Mouse (Mus musculus) retina, postnatal 7 days (tissue): ENCODE measurements around the gene Cic.
"Not testable (repeated sequence)": the region's sequence is repeated elsewhere in the genome, so short reads cannot be mapped to it uniquely, and the experiment has no call there.

Experiments used
- DNase-seq: peaks from one replicate; pipeline ENCODE4 v3.0.0-alpha.2; 2012; ENCODE audit warnings: low read depth, low spot score

The Cic gene

DNA sequence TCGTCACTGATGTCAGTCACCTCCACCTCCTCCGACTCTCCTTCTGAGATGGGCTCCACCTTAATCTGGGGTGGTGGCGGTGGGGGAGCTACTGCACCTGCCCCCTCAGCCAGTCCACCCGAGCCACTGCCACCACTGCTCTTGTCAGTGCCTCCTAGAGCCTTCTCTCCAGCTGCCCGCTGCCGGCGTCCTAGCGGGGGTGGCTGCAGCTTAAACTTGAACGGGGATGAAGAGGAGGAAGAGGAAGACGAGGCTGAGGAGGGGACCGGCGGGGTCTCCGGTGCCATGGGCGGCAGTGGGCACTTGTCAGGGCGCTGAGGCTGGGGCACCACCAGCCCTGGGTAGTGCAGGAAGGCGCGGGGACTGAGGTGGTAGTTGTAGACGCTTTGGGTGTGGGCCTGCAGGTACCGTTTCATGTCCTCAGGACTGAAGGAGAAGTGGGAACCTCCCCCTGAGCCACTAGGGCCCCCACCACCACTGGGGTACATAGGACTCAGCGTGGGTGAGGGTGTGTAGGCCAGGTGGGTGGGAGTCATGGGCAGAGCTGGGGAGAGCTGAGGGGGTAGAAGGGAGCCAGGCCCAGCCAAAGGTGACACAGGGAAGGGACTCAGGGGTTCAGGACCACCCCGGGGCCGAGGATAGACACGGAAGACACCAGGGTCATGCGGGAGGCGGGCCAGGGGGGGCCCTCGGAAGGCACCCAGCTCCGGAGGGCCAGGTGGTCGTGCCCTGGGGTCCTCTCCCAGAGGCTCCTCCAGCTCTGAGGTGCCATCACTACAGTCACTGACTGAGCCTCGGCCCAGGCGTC lies 22.7 kb upstream of the Cic start:
- no peak for DNase-seq

DNA sequence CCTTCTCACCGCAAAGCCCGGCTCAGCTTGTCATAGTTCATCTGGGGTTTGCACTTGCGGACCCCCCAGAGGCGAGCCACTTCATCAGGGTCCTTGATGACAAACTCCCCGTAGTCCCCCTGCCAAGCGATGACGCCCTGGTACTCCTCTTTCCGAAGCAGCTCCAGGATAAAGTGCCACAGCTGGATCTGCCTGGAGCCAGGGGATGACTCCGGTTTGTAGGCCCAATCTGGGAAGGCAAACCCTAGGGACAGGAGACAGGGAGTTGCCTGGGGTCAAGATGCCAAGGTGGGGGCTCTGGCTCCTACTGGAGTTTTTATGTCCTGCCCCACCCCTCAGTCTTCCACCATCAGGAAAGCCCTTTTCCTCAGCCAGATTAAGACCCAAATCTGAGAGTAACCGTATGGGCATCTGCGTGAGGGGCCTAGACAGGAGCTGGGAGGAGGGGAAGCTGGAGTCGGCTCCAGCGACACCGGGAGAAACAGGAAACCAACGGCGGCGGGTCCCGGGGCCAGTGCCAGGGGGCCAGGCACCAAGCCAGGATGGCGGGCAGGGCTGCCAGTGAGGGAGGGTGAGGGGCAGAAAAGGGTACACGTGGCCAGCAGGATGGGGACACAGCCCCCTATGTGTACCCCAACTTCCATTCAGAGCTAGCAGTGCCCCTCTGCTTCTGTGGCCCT lies 21.3 kb upstream of the Cic start:
- DNase-seq, result no peak

DNA sequence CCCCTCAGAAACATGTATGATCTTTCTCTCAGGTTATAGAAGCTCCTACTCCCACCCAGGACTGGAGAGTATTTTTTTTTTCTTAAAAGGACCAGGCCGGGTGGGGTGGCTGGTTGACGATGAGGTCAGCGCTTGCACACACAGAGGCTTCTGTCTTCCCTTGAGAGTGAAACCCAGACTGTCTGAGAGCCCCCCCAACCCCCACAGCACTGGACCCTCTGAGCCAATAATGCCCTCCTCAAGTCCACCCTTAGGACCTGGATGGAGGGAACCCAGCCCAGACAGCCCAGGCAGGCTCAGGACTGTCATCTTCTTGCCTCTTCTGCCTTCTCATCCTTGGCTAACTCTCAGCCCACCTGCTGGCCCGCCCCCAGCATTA lies 20.8 kb upstream of the Cic start:
- DNase-seq, result no peak

DNA sequence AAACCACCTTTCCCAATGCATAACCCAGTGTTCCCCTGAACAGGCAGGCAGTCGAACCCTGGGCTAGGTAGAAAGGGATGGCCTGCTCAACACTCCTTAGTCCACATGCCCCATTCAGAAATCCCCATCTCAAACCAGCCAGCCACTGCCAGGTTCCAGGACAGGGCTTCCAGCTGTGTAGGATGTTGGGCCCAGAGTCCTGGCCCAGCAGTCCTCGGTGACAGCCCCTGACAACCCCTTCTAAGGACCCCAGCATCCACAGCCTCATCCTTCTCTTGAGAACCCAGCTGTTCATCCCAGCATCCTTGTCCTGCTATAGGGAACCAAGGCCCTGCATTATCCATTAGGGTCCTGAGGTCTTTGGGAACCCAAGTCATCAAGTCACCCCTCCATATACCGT lies 20.0 kb upstream of the Cic start:
- DNase-seq, result no peak

DNA sequence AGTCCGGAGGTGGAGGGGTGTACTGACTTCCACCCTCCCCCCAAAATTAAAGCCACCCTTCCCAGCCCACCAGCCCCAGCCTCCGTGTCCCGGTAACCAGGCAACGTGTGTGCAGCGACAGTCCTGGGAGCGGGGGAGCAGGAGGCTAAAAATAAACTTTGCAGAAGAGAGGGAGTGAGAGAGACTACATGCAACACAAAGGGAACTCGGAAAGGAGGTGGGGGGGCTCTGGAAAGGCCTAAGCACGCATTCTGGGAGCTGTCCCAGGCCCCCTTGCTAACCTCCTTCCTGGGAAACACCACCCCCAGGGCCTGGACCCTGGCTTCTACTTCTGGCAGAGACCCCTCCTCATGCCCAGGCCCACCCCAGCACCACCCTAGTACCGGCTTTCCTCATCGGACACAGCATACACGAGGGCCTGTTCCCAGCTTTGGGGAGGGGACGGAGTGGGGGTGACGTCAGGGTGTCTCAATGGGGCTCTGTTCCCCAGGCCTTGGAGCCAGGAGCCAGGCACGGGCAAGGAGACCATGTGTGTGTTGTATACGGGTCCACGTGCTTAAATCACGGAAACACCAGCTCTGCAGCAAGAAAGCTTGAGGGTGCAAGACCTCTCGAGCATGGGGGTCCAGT lies 19.4 kb upstream of the Cic start:
- no peak for DNase-seq

DNA sequence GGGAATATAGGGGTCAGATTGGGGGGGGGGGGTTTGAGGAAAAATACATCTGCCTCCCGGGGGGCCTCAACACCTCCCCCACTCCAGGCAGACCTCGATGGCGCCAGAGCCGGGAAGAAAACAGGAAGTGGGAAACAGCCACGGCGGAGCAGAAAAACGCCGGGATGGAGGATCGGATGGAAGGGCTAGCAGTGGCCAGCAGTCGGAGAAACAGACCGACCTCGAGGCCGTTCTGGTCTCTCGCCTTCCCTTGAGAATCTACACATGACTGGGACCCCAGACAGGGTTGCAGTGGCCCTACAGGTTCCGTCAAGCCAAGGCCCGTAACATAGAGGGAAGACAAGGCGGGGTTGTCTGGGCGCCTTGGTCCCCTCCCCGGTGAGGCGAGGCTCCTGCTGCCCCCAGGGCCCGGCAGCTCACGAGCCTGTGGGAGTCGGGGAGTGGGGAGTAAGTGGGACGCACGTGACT lies 18.6 kb upstream of the Cic start:
- DNase-seq, result no peak

DNA sequence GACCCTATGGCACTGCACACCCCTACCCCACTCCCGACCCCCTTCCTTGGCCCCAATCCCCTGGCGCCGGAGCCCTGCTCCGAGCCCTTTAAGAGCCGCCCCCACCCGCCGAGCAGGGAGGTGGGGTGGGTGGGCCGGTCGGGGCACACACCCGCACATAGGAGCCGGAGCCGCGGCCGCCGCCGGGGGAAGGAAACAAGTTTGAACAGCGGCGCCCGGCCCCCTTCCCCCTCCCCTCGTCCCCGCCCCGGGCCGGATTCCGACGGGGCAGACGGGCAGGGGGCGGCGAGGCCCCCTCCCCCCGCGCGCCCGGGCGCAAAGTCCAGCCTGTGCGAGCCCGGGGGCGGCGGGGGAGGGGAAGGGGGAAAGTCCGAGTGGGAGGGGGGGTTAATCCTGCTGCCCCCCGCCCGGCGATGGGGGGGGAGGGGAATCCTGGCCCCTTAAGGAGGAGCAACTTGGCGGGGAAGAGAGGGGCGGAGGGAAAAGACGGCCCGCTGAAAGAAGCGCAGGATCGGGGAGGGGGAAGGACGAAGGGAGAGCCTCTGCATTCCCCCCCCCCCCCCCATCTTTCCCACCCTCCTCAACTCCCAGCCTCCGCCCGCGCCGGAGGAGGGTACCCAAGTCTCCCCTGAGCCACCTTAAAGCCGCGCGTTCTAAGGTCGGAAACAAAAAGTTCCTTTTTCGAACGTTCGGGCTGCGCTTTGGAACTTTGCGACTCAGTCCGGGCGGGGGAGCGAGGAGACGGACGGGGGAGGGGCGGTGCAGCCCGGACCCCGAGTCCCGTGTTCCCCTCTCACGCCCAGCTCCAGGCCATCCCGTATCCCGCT lies 18.0 kb upstream of the Cic start:
- peak; percentile 59 for DNase-seq

DNA sequence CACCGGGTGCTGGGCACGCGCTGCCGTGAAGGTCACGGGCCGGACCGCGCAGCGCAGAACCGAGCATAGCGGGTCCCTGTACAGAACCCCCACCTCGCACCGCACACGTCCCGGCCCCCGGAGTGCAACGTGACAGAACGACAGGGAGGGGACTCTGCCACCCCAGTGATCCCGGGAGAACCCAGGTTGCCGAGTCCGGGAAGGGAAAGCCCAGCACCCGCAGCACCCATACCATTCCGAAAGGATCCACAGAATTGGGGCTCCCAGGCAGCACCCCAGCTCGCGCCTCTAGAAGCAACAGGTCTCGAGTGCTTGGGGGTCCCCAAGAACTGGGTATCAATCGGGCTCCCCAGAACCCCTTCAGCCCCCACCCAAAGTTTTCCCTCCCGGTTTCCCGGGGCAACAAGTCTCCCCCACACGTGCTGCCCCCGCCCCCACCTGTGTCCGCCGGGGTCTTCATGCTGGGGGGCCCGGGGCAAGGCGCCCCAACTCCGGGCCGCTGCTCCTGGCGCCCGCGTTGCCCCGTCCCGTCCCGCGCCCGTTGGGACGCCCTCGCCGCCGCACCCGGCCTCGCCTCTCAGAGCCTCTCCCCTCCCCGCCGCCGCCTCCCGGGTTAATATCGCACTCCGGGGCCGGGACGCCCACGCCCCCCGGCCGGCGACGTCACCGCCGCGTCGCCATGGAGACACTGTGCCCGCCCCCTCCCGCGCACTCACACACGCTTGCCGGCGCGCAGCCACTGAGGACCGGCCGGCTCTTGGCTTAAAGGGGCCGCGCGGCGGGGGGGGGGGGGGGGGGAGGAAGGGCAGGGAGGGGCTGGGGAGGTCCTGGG lies 17.1 kb upstream of the Cic start, which contains the start of gene Erf:
Erf (minus strand) TSS at position 621 of the 832 bp plus-strand sequence.
- DNase-seq, result peak; percentile 87

DNA sequence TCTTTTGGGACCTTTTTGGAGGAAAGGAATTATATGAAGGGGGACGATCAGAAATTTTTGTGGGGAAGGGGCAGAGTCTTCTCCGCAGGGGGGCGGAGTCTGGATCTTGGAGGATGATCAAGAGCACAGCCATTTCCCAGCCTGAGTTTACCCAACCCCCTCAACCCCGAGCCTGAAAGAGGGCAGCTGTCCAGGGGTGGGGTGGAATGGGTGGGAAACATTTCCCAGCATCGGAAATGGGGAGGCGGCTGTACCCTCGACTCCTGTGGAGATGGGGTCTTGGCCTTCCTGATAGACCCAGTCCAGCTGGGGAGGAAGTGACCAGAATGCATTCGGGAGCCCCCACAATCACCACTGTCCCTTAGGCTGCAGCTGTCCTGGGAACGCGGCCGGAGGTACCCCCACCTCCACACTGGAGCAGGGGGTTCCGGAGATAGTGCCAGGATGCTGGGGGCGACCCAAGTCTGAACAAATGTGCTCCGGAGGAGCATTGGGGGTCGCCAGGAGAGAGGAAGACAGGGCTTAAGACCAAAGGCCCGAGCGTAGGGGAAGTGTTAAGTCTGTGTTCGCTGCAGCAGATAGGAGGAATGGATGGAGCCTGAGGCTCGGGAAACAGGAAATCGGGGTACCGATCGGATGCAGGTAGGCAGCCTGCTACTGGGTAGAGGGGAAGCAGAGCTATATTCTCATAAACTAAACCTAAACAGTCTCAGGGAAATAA lies 16.3 kb upstream of the Cic start:
- no peak for DNase-seq

DNA sequence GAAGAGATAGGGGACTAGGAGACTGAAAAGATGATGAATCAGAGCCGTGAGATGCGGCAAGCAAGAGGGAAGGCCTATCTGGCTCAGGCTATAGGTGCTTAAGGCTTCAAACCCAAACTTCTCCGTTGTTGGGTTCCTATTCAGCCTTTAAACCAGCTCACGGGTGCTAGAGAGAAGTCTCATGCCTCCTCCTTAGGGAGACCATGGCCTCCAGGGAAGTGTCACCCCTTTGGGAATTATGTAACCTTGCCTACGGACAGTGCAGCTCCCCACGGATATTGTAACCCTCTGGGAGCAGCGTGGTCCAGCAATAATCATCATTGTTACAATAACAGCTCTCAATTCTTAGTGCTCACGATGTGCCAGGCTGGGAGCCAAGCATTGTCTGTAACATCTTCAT lies 15.7 kb upstream of the Cic start:
- DNase-seq, result no peak

DNA sequence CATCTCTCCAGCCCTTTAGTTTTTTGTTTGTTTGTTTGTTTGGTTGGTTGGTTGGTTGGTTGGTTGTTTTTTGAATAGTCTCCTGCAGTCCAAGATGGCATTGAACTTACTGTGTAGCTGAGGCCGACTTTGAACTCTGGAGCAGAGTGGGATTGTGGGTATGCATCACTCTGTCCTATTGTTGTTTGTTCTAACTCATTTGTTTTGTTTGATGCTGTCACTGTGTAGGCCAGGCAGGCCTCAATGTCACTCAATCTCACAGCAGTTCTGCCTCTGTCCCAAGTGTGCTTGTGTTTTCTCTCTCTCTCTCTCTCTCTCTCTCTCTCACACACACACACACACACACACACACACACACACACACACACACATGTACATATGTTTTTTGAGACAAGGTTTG lies 5.6 kb upstream of the Cic start:
- no peak for DNase-seq

DNA sequence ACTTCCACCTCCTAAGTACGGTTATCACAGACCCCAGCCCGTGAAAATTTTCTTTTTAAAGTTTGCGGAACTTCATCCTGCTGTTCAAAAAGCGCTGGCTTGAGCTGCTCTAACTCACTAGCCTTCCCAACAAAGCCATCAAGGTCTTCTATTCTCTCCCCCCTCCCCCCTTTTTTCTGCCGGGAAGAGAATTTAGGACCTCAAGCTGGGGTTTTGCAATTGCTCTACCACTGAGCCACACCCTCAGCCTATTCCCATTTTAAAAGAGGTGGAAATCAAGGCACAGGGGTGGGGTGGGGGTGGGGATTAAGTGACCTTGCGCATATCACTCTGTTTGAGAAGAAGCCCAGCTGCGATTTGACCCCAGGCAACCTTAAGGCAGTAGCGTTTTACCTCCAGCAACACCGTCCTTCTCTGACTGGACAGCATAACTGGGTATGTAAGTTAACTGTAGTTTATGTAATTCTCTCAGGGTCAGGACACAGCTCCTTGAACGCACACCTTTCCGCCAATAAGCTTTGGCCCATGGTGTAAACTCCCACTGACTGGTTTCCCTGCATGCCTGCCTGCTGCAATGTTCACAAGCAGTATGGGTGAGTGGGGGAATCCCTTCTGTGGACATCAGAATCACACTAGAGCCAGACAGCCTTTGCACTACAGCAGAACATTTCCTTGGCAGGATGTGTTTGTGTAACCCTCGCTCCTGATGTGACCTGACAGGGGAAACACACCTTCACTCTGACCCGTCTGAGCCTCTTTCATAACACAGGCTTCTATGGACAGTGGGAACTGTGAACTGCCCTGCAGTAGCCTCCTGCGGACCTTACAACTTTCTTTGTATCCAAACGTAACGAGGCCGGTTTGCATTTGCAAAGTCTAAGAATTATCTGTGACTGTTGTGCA lies 3.3 kb upstream of the Cic start:
- no peak for DNase-seq

DNA sequence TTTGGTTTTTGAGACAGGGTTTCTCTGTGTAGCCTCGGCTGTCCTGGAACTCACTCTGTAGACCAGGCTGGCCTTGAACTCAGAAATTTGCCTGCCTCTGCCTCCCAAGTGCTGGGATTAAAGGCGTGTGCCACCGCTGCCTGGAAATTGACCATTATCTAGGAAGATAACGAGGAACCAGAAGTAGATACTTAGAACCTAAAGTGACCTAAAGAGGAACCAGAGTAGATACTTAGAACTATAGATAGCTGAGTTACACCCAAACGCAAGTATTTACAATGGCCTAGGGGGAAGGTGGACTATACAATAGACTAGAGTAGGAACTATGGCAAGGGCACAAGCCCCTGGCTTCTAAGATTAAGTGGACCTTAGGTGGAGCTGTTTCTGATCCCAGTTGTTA lies 1.8 kb upstream of the Cic start:
- DNase-seq, result not testable (repeated sequence)

DNA sequence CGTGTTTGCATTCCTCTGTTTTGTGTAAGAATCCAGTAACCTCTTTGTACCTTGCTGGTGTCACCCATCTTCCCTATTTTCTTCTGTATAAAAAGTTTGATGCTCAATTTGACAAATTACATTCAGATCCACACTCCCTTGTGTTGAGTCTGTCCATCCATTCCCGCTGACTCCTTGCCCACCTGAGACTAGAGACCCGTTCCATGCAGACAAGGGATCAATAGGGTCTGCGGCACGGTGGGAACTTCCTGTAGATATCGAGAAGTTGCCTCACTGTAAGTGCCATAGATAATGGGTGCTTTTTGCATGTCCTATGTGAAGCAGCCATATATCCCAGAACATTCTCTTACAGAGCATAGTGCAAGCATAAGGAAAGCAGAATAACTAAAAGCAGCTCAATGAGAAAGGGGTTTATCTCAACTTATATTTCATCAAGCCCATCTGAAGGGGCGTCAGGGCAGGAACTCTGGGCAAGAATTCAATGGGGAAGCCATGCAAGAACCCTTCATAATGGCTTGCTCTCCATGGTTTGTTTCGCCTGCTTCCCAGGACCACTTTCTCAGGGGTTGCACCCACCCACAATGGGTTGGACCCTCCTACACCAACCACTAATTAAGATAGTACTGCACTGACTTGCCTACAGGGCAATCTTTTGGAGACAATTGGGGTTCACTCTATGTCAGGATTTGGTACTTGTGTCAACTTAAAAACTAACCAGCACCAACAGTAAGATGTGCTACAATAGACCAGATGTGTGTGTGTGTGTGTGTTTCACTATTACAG lies 1.1 kb upstream of the Cic start:
- DNase-seq, result no peak

DNA sequence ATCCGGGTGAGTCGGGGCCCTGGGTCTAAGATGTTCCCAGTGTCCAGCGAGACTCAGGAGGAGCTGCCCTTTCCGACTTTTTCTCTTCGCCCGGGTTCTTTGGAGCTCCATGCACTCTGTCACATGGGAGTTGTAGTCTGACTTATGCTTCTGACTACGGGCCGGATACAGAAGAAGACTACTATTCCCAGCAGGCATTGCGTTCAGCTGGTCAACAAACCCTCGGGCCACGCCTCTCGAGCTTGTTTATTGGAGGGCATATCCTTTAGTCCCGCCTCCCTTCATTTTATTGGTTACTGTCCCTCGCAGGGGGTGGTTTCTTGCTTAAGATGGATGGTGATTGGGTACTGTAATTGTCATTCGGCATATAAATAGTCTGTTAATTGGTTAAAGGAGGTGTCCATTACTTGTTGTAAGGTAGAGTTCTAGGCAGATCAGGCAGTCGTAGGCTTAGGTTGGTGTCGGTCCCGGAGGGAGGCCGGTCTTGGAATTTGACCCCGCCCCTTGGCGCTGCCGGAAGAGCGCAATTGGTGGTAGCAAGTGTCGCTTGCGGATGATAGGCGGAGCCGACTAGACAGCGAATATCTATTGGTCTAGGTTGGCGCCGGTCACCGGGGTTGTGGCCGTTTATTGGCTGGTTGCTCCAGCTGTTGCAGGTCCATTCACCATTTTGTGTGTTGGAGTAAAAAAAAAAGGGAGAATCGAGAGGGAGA lies 403 bp downstream of the Cic start:
- peak; percentile 100 for DNase-seq

DNA sequence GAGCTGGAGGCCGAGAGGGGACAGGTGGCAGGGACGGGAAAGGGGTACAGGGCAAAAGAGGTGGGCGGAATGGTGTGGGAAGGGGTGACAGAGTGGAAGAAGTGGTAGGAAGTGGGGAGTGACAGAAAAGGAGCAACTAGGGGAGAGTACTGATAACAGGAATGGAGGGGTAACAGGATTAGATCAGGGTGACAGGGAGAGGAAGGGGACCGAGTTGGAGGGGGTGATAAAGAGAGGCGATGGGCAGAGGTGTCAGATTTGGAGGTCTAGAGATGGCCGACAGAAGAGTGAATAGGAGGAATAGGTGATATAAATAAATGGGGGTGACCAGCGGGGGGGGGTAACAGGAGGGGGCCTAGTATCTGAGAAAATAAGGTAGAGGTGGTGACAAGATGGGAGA lies 1.1 kb downstream of the Cic start:
- DNase-seq, result no peak

DNA sequence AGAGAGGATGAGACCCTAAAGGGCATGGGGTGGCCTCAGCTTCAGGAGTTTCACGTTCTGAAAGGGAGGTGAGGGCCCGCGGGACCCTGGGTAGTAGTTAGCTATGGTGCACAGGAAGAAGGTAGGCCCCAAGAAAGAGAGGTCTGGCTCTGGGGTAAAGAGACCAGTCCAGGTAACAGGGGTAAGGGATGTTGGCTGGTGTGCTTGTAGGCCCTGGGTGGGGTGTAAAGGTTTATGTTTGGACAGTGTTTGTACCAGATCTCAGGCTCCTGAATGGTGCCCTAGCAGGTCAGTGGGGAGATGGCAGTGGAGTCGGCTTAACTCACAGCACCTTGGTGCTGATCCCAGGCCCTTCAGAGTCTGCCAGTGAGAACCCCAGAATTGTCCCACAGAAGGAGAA lies 1.5 kb downstream of the Cic start:
- DNase-seq, result no peak
